Mouse (Mus musculus) bone marrow, adult 2 months (tissue): ENCODE data around the gene Serpina3n.
"Not testable (repeated sequence)": the region's sequence is repeated elsewhere in the genome, so short reads cannot be mapped to it uniquely, and the experiment has no call there.

Source experiments
- CTCF ChIP-seq: fragments of 200-500 bp; IDR thresholded peaks from 2 replicates; pipeline ENCODE4 v1.5.1; 2011; ENCODE audit warnings: low read length, control low read depth; ENCODE audit not compliant: control insufficient read depth, insufficient read depth
- POLR2A ChIP-seq: fragments of 200-500 bp; IDR thresholded peaks from 2 replicates; pipeline ENCODE4 v1.6.1; 2011; ENCODE audit warnings: low read depth, mild to moderate bottlenecking, control low read depth, low read length, borderline replicate concordance; ENCODE audit not compliant: control insufficient read depth

DNA sequence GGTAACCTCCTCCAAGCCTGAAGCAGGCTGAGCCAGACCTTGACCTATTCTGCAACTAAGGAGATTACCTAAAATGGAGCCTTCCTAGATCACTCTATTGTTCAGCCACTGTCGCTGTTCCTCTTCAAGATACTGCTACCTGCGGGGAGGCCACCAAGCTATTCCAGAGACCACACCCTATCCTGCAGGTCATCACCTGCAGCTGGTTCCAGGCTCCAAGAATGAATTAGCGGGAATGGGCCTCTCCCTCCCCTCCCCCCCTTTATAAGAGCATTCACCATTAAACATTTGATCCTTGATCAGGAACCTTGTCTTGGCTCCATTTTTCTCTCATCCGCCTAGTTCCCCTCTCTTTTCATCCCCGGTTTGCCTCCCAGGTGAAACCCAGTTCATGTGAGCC is 29.4 kb upstream of the Serpina3n start:
- TF ChIP-seq POLR2A, CTCF: not testable (repeated sequence)
